Mouse (Mus musculus): ENCODE data around the gene D630045J12Rik.

- TF ChIP-seq POLR2A (IDR thresholded peaks at IDR 0.05; ENCODE audit: borderline replicate concordance, low read depth, low read length) (no peak), CTCF (IDR thresholded peaks at IDR 0.05; ENCODE audit: low read depth, low read length) (no peak)
Observed at GRCm38 (mm10) chr6:38134806-38135559, 118.8 kb downstream of the D630045J12Rik start.

Measured in bone marrow macrophage, adult 2 months (primary cell).